25 mouse cellular contexts compared by ENCODE assay signal in the genomic region with DNA sequence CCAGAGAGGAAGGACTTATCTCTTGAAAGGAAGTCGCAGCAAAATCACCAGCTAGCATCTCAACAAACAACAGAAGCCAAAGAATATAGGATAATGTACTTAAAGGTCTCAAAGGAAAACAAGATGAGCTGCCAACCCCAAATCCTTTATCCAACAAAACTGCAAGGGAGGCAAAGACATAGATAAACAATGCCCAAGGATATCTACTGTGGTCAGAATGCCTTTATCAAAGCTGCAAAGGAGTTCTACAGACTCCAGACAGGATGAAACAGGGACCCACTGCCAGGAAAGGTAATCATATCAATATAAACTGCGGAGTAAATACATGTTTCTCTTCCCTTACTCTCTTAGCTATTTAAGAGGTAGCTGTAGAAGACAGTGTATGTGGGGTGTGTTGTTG. TPM values are rescaled to one million over a fixed set of nuclear protein-coding genes. Genes with fewer than 3 reads are reported as not detected.
DNase-seq lines count a peak whose midpoint lies in the region; ATAC-seq and TF ChIP-seq lines count a peak whose summit lies in the region.
"Had no signal": no experiment of that assay in that cellular context is flagged by ENCODE, and none has a peak within 500 bp of the region (broad histone marks: within the 10 kb centered on the region; RNA-seq: fewer than 3 reads in every experiment).

No protein-coding gene starts in this region.

- H3K36me3 ChIP-seq in midbrain, embryonic 11.5 days (ENCODE audit: control insufficient read depth, insufficient read depth, low read length) = no peaks in the 10 kb centered on the region
- no peaks in the 10 kb centered on the region for H3K36me3 ChIP-seq in midbrain, embryonic 10.5 days
- H3K36me3 ChIP-seq in MEL (ENCODE audit: control insufficient read depth in 1 of 2, insufficient read depth in 2 of 2, low read length in 2 of 2) = peaks cover 0 to 36% of the 10 kb centered on the region in 2 experiments; a peak in 2 of 4 replicates
- H3K36me3 ChIP-seq: G1E had no signal

- no peak for TF ChIP-seq POLR2A in MEL (IDR thresholded peaks at IDR 0.05; ENCODE audit: control insufficient read depth in 1 of 2, insufficient read depth in 1 of 2, low read depth in 1 of 2, low read length in 2 of 2, poor library complexity in 1 of 2)
- no peak for TF ChIP-seq POLR2A in cerebellum, adult 2 months (IDR thresholded peaks at IDR 0.05; ENCODE audit: borderline replicate concordance, insufficient read depth, low read length)

- peak; percentile 14 for DNase-seq in midbrain, embryonic 11.5 days (ENCODE audit: low spot score, missing footprints)
- no peak for DNase-seq in midbrain, embryonic 10.5 days (ENCODE audit: low spot score)
- peak; percentile 43 for DNase-seq in MEL (ENCODE audit: low read depth, low spot score)
- no peak for DNase-seq in cerebellum, adult 2 months
- DNase-seq in c-Kit-positive CD71-positive TER-119-positive erythroid progenitor cells, embryonic 14.5 days (ENCODE audit: low spot score) = no peak
- no peak for DNase-seq in frontal cortex, postnatal 36 days (ENCODE audit: low spot score in 2 of 2)
- DNase-seq: adrenal gland, adult 2 months; adrenal gland, adult 8-10 months; adrenal gland, postnatal 10 days; adrenal gland, postnatal 14 days; adrenal gland, postnatal 25 days; adrenal gland, postnatal 36 days; B cell, adult 2 months; cerebellum, adult 11 months; cerebellum, adult 11-12 months; cerebellum, adult 18-20 months; cerebellum, adult 8-10 months had no signal

- H3K9me3 ChIP-seq in midbrain, embryonic 11.5 days (ENCODE audit: control insufficient read depth, low read length) = no peaks in the 10 kb centered on the region
- no peaks in the 10 kb centered on the region for H3K9me3 ChIP-seq in midbrain, embryonic 10.5 days (replicated peaks)
- H3K9me3 ChIP-seq in MEL (replicated peaks; ENCODE audit: insufficient read depth, low read length) = no peaks in the 10 kb centered on the region
- H3K9me3 ChIP-seq: G1E had no signal

- H3K4me1 ChIP-seq in midbrain, embryonic 11.5 days (ENCODE audit: control insufficient read depth, insufficient read depth, low read length) = peaks cover 12% of the 10 kb centered on the region
- peaks cover 33% of the 10 kb centered on the region for H3K4me1 ChIP-seq in midbrain, embryonic 10.5 days
- peaks cover 34 to 43% of the 10 kb centered on the region in 2 experiments for H3K4me1 ChIP-seq in MEL (ENCODE audit: control insufficient read depth in 1 of 2, insufficient read depth in 2 of 2, low read length in 2 of 2)
- peaks cover 2% of the 10 kb centered on the region; the same call in 1 of the 2 replicates for H3K4me1 ChIP-seq in cerebellum, adult 2 months (ENCODE audit: control insufficient read depth, insufficient read depth, low read length)

- no peak overlapping the region for H3K9ac ChIP-seq in midbrain, embryonic 11.5 days (ENCODE audit: low read length)
- H3K9ac ChIP-seq in MEL (ENCODE audit: control insufficient read depth, low read depth, low read length, poor library complexity, severe bottlenecking) = no peak overlapping the region

- H3K4me2 ChIP-seq in midbrain, embryonic 11.5 days = no peak overlapping the region

- no peak for TF ChIP-seq RAD21 in MEL (IDR thresholded peaks at IDR 0.05; ENCODE audit: low read depth, low read length)

- H3K4me3 ChIP-seq in midbrain, embryonic 11.5 days (ENCODE audit: low read depth, low read length) = no peak overlapping the region
- no peak overlapping the region for H3K4me3 ChIP-seq in midbrain, embryonic 10.5 days
- H3K4me3 ChIP-seq in MEL (ENCODE audit: control insufficient read depth in 1 of 2, insufficient read depth in 1 of 2, low read depth in 2 of 2, low read length in 2 of 2) = no peak overlapping the region
- no peak overlapping the region for H3K4me3 ChIP-seq in cerebellum, adult 2 months (replicated peaks; ENCODE audit: insufficient read depth, low read depth, low read length)

- no peak for TF ChIP-seq CTCF in MEL (IDR thresholded peaks at IDR 0.05 in 2 of 3, conservative IDR thresholded peaks at IDR 0.05 in 1 of 3; ENCODE audit: control insufficient read depth in 1 of 3, insufficient read depth in 1 of 3, low read depth in 2 of 3, low read length in 3 of 3, poor library complexity in 1 of 3, severe bottlenecking in 1 of 3)
- TF ChIP-seq CTCF in cerebellum, adult 2 months (IDR thresholded peaks at IDR 0.05; ENCODE audit: borderline replicate concordance, insufficient read depth, low read depth, low read length) = no peak

- no peaks in the 10 kb centered on the region; the same call in 1 of the 2 replicates for H3K27me3 ChIP-seq in midbrain, embryonic 11.5 days (ENCODE audit: control insufficient read depth, insufficient read depth, low read length)
- peaks cover 24% of the 10 kb centered on the region for H3K27me3 ChIP-seq in midbrain, embryonic 10.5 days (ENCODE audit: low read depth, poor library complexity, severe bottlenecking)
- H3K27me3 ChIP-seq in MEL (ENCODE audit: control insufficient read depth in 1 of 2, insufficient read depth in 2 of 2, low read length in 2 of 2) = no peaks in the 10 kb centered on the region
- H3K27me3 ChIP-seq in cerebellum, adult 2 months (ENCODE audit: control insufficient read depth, insufficient read depth, low read length) = no peaks in the 10 kb centered on the region
- H3K27me3 ChIP-seq: CH12.LX had no signal

- peak; percentile 79 to 89 for TF ChIP-seq EP300 in MEL (IDR thresholded peaks at IDR 0.05; ENCODE audit: low read depth in 1 of 2, low read length in 2 of 2)

- no peaks in the 10 kb centered on the region for H3K79me2 ChIP-seq in MEL (ENCODE audit: control insufficient read depth, insufficient read depth, low read length, poor library complexity)

- no peak overlapping the region for H3K27ac ChIP-seq in midbrain, embryonic 11.5 days (ENCODE audit: low read depth, low read length)
- H3K27ac ChIP-seq in midbrain, embryonic 10.5 days (replicated peaks) = no peak overlapping the region
- peak overlapping the region; percentile 69 for H3K27ac ChIP-seq in MEL (ENCODE audit: control insufficient read depth, low read depth, low read length)
- no peak overlapping the region for H3K27ac ChIP-seq in cerebellum, adult 2 months (ENCODE audit: insufficient read depth, low read length)

- WGBS in midbrain, embryonic 11.5 days = 83% methylated on average over 2 of the region's 2 CpGs
- 86% methylated on average over 2 of the region's 2 CpGs for WGBS in midbrain, embryonic 10.5 days
- 91% methylated on average over 2 of the region's 2 CpGs for WGBS in cerebellum, adult 2 months

- no peak for ATAC-seq in midbrain, embryonic 11.5 days (ENCODE audit: low FRiP score)
- 0 out of 2 replicates have a peak, but pooled peaks have one; percentile 20 for ATAC-seq in megakaryocyte progenitor cell, adult 5-6 weeks (replicated peaks; ENCODE audit: poor library complexity)
- ATAC-seq in megakaryocyte-erythroid progenitor cell, adult 5-6 weeks (replicated peaks; ENCODE audit: low FRiP score, low TSS enrichment, poor library complexity, severe bottlenecking) = peak; percentile 45; the same call in 1 of the 2 replicates
- ATAC-seq: activated CD4-positive, CD25-positive, alpha-beta regulatory T cell, adult 4 months; CD4-positive, CD25-positive, alpha-beta regulatory T cell, adult 4 months; Patski had no signal

TF ChIP-seq in MEL, 35 proteins besides CTCF, POLR2A, EP300 and RAD21 (continues in another document):
- no peak for TF ChIP-seq NRF1 (IDR thresholded peaks at IDR 0.05; ENCODE audit: insufficient read depth, low read depth, low read length, poor library complexity, severe bottlenecking)
- no peak for TF ChIP-seq ZKSCAN1 (IDR thresholded peaks at IDR 0.05; ENCODE audit: low read depth, low read length)
- TF ChIP-seq ETS1 (IDR thresholded peaks at IDR 0.05; ENCODE audit: low read depth, low read length) = peak; percentile 69; the same call in 1 of the 2 replicates
- TF ChIP-seq NELFE (IDR thresholded peaks at IDR 0.05; ENCODE audit: low read depth, low read length) = no peak
- TF ChIP-seq ZMIZ1 (IDR thresholded peaks at IDR 0.05; ENCODE audit: low read depth, low read length) = no peak
- peak; percentile 87 for TF ChIP-seq GATA1 (IDR thresholded peaks at IDR 0.05; ENCODE audit: low read depth, low read length)
- TF ChIP-seq HCFC1 (IDR thresholded peaks at IDR 0.05; ENCODE audit: low read depth, low read length) = no peak
- TF ChIP-seq ZC3H11A (IDR thresholded peaks at IDR 0.05; ENCODE audit: low read depth, low read length) = no peak
- TF ChIP-seq POLR2AphosphoS5 (IDR thresholded peaks at IDR 0.05; ENCODE audit: borderline replicate concordance, low read depth, low read length) = no peak
- TF ChIP-seq SIN3A (IDR thresholded peaks at IDR 0.05; ENCODE audit: low read length) = peak; percentile 71
- peak; percentile 88 for TF ChIP-seq TCF12 (IDR thresholded peaks at IDR 0.05; ENCODE audit: low read depth, low read length)
- TF ChIP-seq TAL1 (IDR thresholded peaks at IDR 0.05; ENCODE audit: low read length) = 0 out of 2 replicates have a peak, but pooled peaks have one; percentile 17

RNA-seq across cellular contexts. Expression of gene Lonrf2, which starts 14.1 kb away (rescaled TPM):
- polyA plus RNA-seq in midbrain, embryonic 11.5 days (2014; fragmentation: Nextera tagmentation; extraction: Ambion mirVana) = 4.2 TPM in 2 replicates
- polyA plus RNA-seq in midbrain, embryonic 10.5 days (2016; fragmentation: Nextera tagmentation; extraction: Ambion mirVana) = 2.2 and 3.0 TPM in 2 replicates
- not detected in 2 replicates for total RNA-seq in MEL (2012; rRNA removed)
- polyA plus RNA-seq in MEL (2012; ENCODE audit: insufficient read depth in 1 of 2, insufficient read length in 2 of 2, low read depth in 1 of 2, low replicate concordance in 2 of 2, missing spikeins in 1 of 2) = not detected
- total RNA-seq in megakaryocyte progenitor cell, adult 5-6 weeks (2015) = not detected in 2 replicates
- 0.10 and 0.21 TPM in 2 replicates for total RNA-seq in megakaryocyte progenitor cell, adult 5-6 weeks (2017)
- 0.79 and 2.3 TPM in 2 replicates for total RNA-seq in megakaryocyte-erythroid progenitor cell, adult 5-6 weeks (2014; fragmentation: Nextera tagmentation)
- total RNA-seq in megakaryocyte-erythroid progenitor cell, adult 5-6 weeks (2017) = 0.30 and 1.8 TPM in 2 replicates
- polyA plus RNA-seq in cerebellum, adult 2 months (2012; rRNA removed) = 66.4 and 70.0 TPM in 2 replicates
- total RNA-seq: CH12.LX had no signal
- polyA plus RNA-seq: activated CD4-positive, CD25-positive, alpha-beta regulatory T cell, adult 4 months; C2C12; CD4-positive, CD25-positive, alpha-beta regulatory T cell, adult 4 months had no signal

RNA-seq across cellular contexts. Expression of gene Chst10, which starts 47.3 kb away (rescaled TPM):
- polyA plus RNA-seq in midbrain, embryonic 11.5 days (2014; fragmentation: Nextera tagmentation; extraction: Ambion mirVana) = 24.7 and 26.9 TPM in 2 replicates
- polyA plus RNA-seq in midbrain, embryonic 10.5 days (2016; fragmentation: Nextera tagmentation; extraction: Ambion mirVana) = 12.6 and 17.0 TPM in 2 replicates
- total RNA-seq in MEL (2012; rRNA removed) = 0.07 and 0.31 TPM in 2 replicates
- under 1 TPM in 1 of 2 experiments, not detected in 1; 0.43 TPM for polyA plus RNA-seq in MEL (2012; ENCODE audit: insufficient read depth in 1 of 2, insufficient read length in 2 of 2, low read depth in 1 of 2, low replicate concordance in 2 of 2, missing spikeins in 1 of 2)
- total RNA-seq in megakaryocyte progenitor cell, adult 5-6 weeks (2015) = 0.32 and 1.7 TPM in 2 replicates
- total RNA-seq in megakaryocyte progenitor cell, adult 5-6 weeks (2017) = 0.25 and 0.57 TPM in 2 replicates
- 10.0 and 12.8 TPM in 2 replicates for total RNA-seq in megakaryocyte-erythroid progenitor cell, adult 5-6 weeks (2014; fragmentation: Nextera tagmentation)
- 1.2 and 1.4 TPM in 2 replicates for total RNA-seq in megakaryocyte-erythroid progenitor cell, adult 5-6 weeks (2017)
- polyA plus RNA-seq in cerebellum, adult 2 months (2012; rRNA removed) = 41.3 and 43.7 TPM in 2 replicates

Comparison
In these comparisons a context has a peak if more than half of its experiments do, and no peak if none do; other contexts are left out.
1. DNase-seq: peak in midbrain, embryonic 11.5 days (single experiment) and MEL (single experiment); none in midbrain, embryonic 10.5 days (single experiment), cerebellum, adult 2 months (0 of 2), c-Kit-positive CD71-positive TER-119-positive erythroid progenitor cells, embryonic 14.5 days (single experiment) and frontal cortex, postnatal 36 days (0 of 2).
2. RNA of gene Lonrf2, which starts 14.1 kb away (polyA plus RNA-seq): 66.4 to 70.0 TPM in cerebellum, adult 2 months; 4.2 TPM in midbrain, embryonic 11.5 days, 2.2 to 3.0 TPM in midbrain, embryonic 10.5 days and not detected in MEL; every median in the first group is over 10 times any median in the second.